Mouse (Mus musculus) CH12.LX (cell line): ENCODE data around the gene Hs3st3a1. TPM values are rescaled to one million over a fixed set of nuclear protein-coding genes. Genes with fewer than 3 reads are reported as not detected.

Experiments
- DNase-seq: peaks from one replicate; pipeline ENCODE4 v3.0.0-alpha.2; 2013; ENCODE audit errors: extremely low read depth
- H3K27ac ChIP-seq: 2 replicates; pipeline ENCODE4 v1.5.1; 2012; ENCODE audit warnings: low read depth, mild to moderate bottlenecking, control low read depth, moderate library complexity; ENCODE audit not compliant: insufficient read depth
- H3K27me3 ChIP-seq: replicated peaks from 2 replicates; pipeline ENCODE3; 2012; ENCODE audit warnings: inconsistent platforms
- H3K36me3 ChIP-seq, 2 experiments: replicated peaks in 1 of 2; 2 replicates each; pipeline versions ENCODE3 to v1.6.1; 2012; ENCODE audit warnings: inconsistent platforms in 1 of 2, low read length in 1 of 2, mild to moderate bottlenecking in 1 of 2, mixed read lengths in 1 of 2, moderate library complexity in 1 of 2; ENCODE audit not compliant: control insufficient read depth in 1 of 2, insufficient read depth in 1 of 2
- H3K4me1 ChIP-seq, 2 experiments: 2 replicates each; pipeline ENCODE4 v1.6.1; 2012; ENCODE audit warnings: inconsistent platforms in 1 of 2, moderate library complexity in 1 of 2; ENCODE audit not compliant: insufficient read depth in 2 of 2, control insufficient read depth in 1 of 2
- H3K4me2 ChIP-seq: 2 replicates; pipeline ENCODE4 v1.6.1; 2012; ENCODE audit warnings: low read depth, mild to moderate bottlenecking, control low read depth; ENCODE audit not compliant: poor library complexity, insufficient read depth, severe bottlenecking
- H3K4me3 ChIP-seq, 3 experiments: fragments of 150-350 bp in 1 of 3; sonication (generic) in 1 of 3; replicated peaks in 1 of 3; 2 replicates each; pipeline versions ENCODE3 to v1.5.1; 2011 to 2012; ENCODE audit warnings: low read depth in 2 of 3, low read length in 2 of 3, mild to moderate bottlenecking in 2 of 3, moderate library complexity in 2 of 3, control low read depth in 1 of 3, improper control_type of control experiment in 1 of 3, inconsistent platforms in 1 of 3, mixed read lengths in 1 of 3; ENCODE audit not compliant: poor library complexity in 1 of 3
- H3K79me2 ChIP-seq: replicated peaks from 2 replicates; pipeline ENCODE4 v1.6.1; 2012; ENCODE audit warnings: mild to moderate bottlenecking, moderate library complexity; ENCODE audit not compliant: control insufficient read depth, poor library complexity, insufficient read depth, severe bottlenecking; ENCODE audit errors: extremely low read depth
- H3K9ac ChIP-seq: 2 replicates; pipeline ENCODE4 v1.6.1; 2012; ENCODE audit warnings: low read depth, mild to moderate bottlenecking, control low read depth, moderate library complexity; ENCODE audit not compliant: insufficient read depth
- H3K9me3 ChIP-seq: replicated peaks from 2 replicates; pipeline ENCODE3; 2012; ENCODE audit warnings: low read length, inconsistent platforms, mixed read lengths
- CHD2 ChIP-seq: IDR thresholded peaks from 2 replicates; pipeline ENCODE4 v1.6.1; 2011; ENCODE audit warnings: low read length, improper control_type of control experiment
- CTCF ChIP-seq, 2 experiments: IDR thresholded peaks in 1 of 2; conservative IDR thresholded peaks in 1 of 2; 2 replicates each; pipeline ENCODE4 v1.5.1; 2011 to 2012; ENCODE audit warnings: low read depth in 2 of 2, low read length in 2 of 2, improper control_type of control experiment in 1 of 2, inconsistent platforms in 1 of 2, mild to moderate bottlenecking in 1 of 2, moderate library complexity in 1 of 2
- ETS1 ChIP-seq: conservative IDR thresholded peaks from 2 replicates; pipeline ENCODE4 v1.6.1; 2012; ENCODE audit warnings: low read depth, mild to moderate bottlenecking, inconsistent platforms, low read length, improper control_type of control experiment, moderate library complexity
- IRF4 ChIP-seq: IDR thresholded peaks from 2 replicates; pipeline ENCODE4 v1.6.1; 2014; ENCODE audit warnings: low read depth, mild to moderate bottlenecking, inconsistent platforms, low read length, improper control_type of control experiment
- JUN ChIP-seq: IDR thresholded peaks from 2 replicates; pipeline ENCODE4 v1.6.1; 2011; ENCODE audit warnings: low read depth, mild to moderate bottlenecking, low read length, improper control_type of control experiment, moderate library complexity; ENCODE audit not compliant: insufficient read depth
- JUND ChIP-seq: conservative IDR thresholded peaks from 2 replicates; pipeline ENCODE4 v1.6.1; 2011; ENCODE audit warnings: low read depth, low read length, improper control_type of control experiment
- MAFK ChIP-seq: IDR thresholded peaks from 2 replicates; pipeline ENCODE4 v1.6.1; 2011; ENCODE audit warnings: low read length, improper control_type of control experiment; ENCODE audit not compliant: insufficient replicate concordance
- MAZ ChIP-seq: IDR thresholded peaks from 2 replicates; pipeline ENCODE4 v1.6.1; 2012; ENCODE audit warnings: low read depth, mild to moderate bottlenecking, inconsistent platforms, low read length, improper control_type of control experiment, moderate library complexity
- MEF2A ChIP-seq: IDR thresholded peaks from 2 replicates; pipeline ENCODE4 v1.6.1; 2014; ENCODE audit warnings: low read depth, mild to moderate bottlenecking, inconsistent platforms, low read length, improper control_type of control experiment, borderline replicate concordance
- MXI1 ChIP-seq: IDR thresholded peaks from 2 replicates; pipeline ENCODE4 v1.6.1; 2011; ENCODE audit warnings: mild to moderate bottlenecking, low read depth, low read length, improper control_type of control experiment
- NELFE ChIP-seq: IDR thresholded peaks from 2 replicates; pipeline ENCODE4 v1.6.1; 2011; ENCODE audit warnings: low read depth, low read length, improper control_type of control experiment
- POLR2AphosphoS2 ChIP-seq: IDR thresholded peaks from 2 replicates; pipeline ENCODE4 v1.6.1; 2011; ENCODE audit warnings: low read depth, low read length, improper control_type of control experiment
- SMC3 ChIP-seq: IDR thresholded peaks from 2 replicates; pipeline ENCODE4 v1.6.1; 2011; ENCODE audit warnings: low read depth, low read length, improper control_type of control experiment
- TBP ChIP-seq: conservative IDR thresholded peaks from 2 replicates; pipeline ENCODE4 v1.6.1; 2011; ENCODE audit warnings: low read depth, low read length, improper control_type of control experiment
- USF2 ChIP-seq: conservative IDR thresholded peaks from 2 replicates; pipeline ENCODE4 v1.6.1; 2011; ENCODE audit warnings: low read depth, low read length, improper control_type of control experiment
- ZC3H11A ChIP-seq: IDR thresholded peaks from 2 replicates; pipeline ENCODE4 v1.6.1; 2012; ENCODE audit warnings: low read depth, mild to moderate bottlenecking, inconsistent platforms, low read length, improper control_type of control experiment
- ZMIZ1 ChIP-seq: IDR thresholded peaks from 2 replicates; pipeline ENCODE4 v1.6.1; 2012; ENCODE audit warnings: low read depth, mild to moderate bottlenecking, inconsistent platforms, low read length, improper control_type of control experiment
- ZNF384 ChIP-seq: IDR thresholded peaks from 2 replicates; pipeline ENCODE4 v1.6.1; 2012; ENCODE audit warnings: low read depth, low read length, improper control_type of control experiment, inconsistent platforms
- dilution Hi-C: fragments of 300-500 bp; cut with MboI; formaldehyde crosslinking; loops from 2 replicates; pipeline ENCODE4 v1.14.3; 2020; ENCODE audit warnings: low sequenced_read_pairs; ENCODE audit not compliant: extremely low pct_unique_long_range_greater_than_20kb, extremely low pct_ligation_motif_present
- in situ Hi-C: fragments of 300-500 bp; cut with MboI; formaldehyde crosslinking; loops from 3 replicates; pipeline ENCODE4 v1.14.3; 2019; ENCODE audit warnings: low sequenced_read_pairs, low pct_ligation_motif_present, low pct_unique_long_range_greater_than_20kb, mixed read lengths
- polyA plus RNA-seq: library from polyadenylated mRNA; unstranded; fragments of >175 nt; gene quantifications from 2 replicates; pipeline ENCODE4 v1.2.1, GENCODE M21; 2012; ENCODE audit warnings: low read depth; ENCODE audit not compliant: insufficient read length
- total RNA-seq, 2 experiments: library from RNA; depleted of rRNA; stranded (reverse); fragments of 300-350 nt in 1 of 2; fragments of >200 nt in 1 of 2; gene quantifications; 2 replicates each; pipeline ENCODE4 v1.2.3; 2012 to 2014

Hs3st3a1 gene
- total and polyA plus RNA-seq, 3 experiments = not detected

- Histone ChIP-seq H3K27ac (peak overlapping the region; percentile 54; the same call in 1 of the 2 replicates), H3K36me3 (no peaks in the 10 kb centered on the region), H3K4me1 (peaks cover 21 to 41% of the 10 kb centered on the region in 2 experiments), H3K9ac (no peak overlapping the region), H3K4me2 (peak overlapping the region; percentile 58; the same call in 1 of the 2 replicates), H3K27me3 (no peaks in the 10 kb centered on the region), H3K9me3 (peaks cover 10% of the 10 kb centered on the region), H3K79me2 (no peaks in the 10 kb centered on the region), H3K4me3 (no peak overlapping the region)
- dilution Hi-C loops = no loop called here
- DNase-seq = no peak
- TF ChIP-seq TBP (no peak), ZC3H11A (no peak), ZNF384 (no peak), NELFE (no peak), MEF2A (no peak), JUND (no peak), POLR2AphosphoS2 (no peak), USF2 (no peak)
- in situ Hi-C loops = no loop called here
Measured at GRCm38 (mm10) chr11:64396949-64397348, 38.2 kb upstream of the Hs3st3a1 start.

- H3K4me2 ChIP-seq = no peak overlapping the region
- H3K36me3 ChIP-seq = no peaks in the 10 kb centered on the region
- H3K27ac ChIP-seq = no peak overlapping the region
- no peak overlapping the region for H3K9ac ChIP-seq
- no peaks in the 10 kb centered on the region for H3K79me2 ChIP-seq
- H3K4me1 ChIP-seq = peaks cover 21 to 41% of the 10 kb centered on the region in 2 experiments
- H3K27me3 ChIP-seq = no peaks in the 10 kb centered on the region
- TF ChIP-seq CTCF (conservative IDR thresholded peaks at IDR 0.05 in 1 of 2, IDR thresholded peaks at IDR 0.05 in 1 of 2; ENCODE audit: low read depth in 2 of 2, low read length in 2 of 2) (no peak), MXI1 (no peak), SMC3 (no peak), TBP (no peak), ZNF384 (no peak), IRF4 (no peak), NELFE (no peak), ETS1 (no peak), USF2 (no peak), CHD2 (no peak), ZMIZ1 (no peak), JUN (no peak), MAFK (no peak), MAZ (no peak)
- no peak for DNase-seq
- in situ Hi-C loops (no loop called here), dilution Hi-C loops (no loop called here)
- no peak overlapping the region for H3K4me3 ChIP-seq
- H3K9me3 ChIP-seq = peaks cover 10% of the 10 kb centered on the region
Measured at GRCm38 (mm10) chr11:64397612-64398011, 37.5 kb upstream of the Hs3st3a1 start.
